Mouse (Mus musculus) heart, postnatal 0 days (tissue): ENCODE measurements around the gene Fut8.

ENCODE experiments used
- CTCF ChIP-seq: IDR thresholded peaks from 2 replicates; pipeline ENCODE4 v1.5.1; 2016; ENCODE audit warnings: antibody characterized with exemption, control low read depth, low read depth
- EP300 ChIP-seq: IDR thresholded peaks from 2 replicates; pipeline ENCODE4 v1.6.1; 2016; ENCODE audit warnings: antibody characterized with exemption, low read depth

- TF ChIP-seq CTCF (no peak), EP300 (no peak)
These were observed 47.9 kb upstream of the Fut8 start for GRCm38 (mm10) chr12:77189933-77190446.
